Mouse (Mus musculus) liver, embryonic 14.5 days (tissue): ENCODE results near the gene Mad1l1. TPM values are rescaled to one million over a fixed set of nuclear protein-coding genes. Genes with fewer than 3 reads are reported as not detected.

ENCODE experiments used
- ATAC-seq: fragments of 200-750 bp; cut with Nextera tagmentation; 2 replicates; pipeline ENCODE4 v1.8.0; 2017; ENCODE audit warnings: moderate number of reproducible peaks, mild to moderate bottlenecking, moderate library complexity; ENCODE audit not compliant: insufficient read depth
- DNase-seq, 3 experiments: peaks; one replicate each; pipeline ENCODE4 v3.0.0-alpha.2; 2012 to 2013; ENCODE audit warnings: low read depth in 3 of 3, low spot score in 3 of 3
- H3K27ac ChIP-seq: fragments of 300-500 bp; sonication (generic); 2 replicates; pipeline ENCODE4 v1.5.1; 2014; ENCODE audit warnings: moderate library complexity, mild to moderate bottlenecking, control low read depth, inconsistent platforms
- H3K27me3 ChIP-seq: fragments of 300-500 bp; sonication (generic); 2 replicates; pipeline ENCODE4 v1.6.1; 2014; ENCODE audit warnings: mild to moderate bottlenecking, low read length, moderate library complexity; ENCODE audit not compliant: control insufficient read depth, insufficient read depth
- H3K36me3 ChIP-seq: fragments of 300-500 bp; sonication (generic); replicated peaks from 2 replicates; pipeline ENCODE4 v1.6.1; 2014; ENCODE audit warnings: low read depth; ENCODE audit not compliant: control insufficient read depth, insufficient read depth
- H3K4me1 ChIP-seq, 2 experiments: fragments of 200-500 bp in 1 of 2; fragments of 300-500 bp in 1 of 2; sonication (generic) in 1 of 2; replicated peaks; 2 replicates each; pipeline ENCODE4 v1.6.1; 2012 to 2014; ENCODE audit warnings: antibody characterized with exemption in 1 of 2, inconsistent platforms in 1 of 2, low read length in 1 of 2; ENCODE audit not compliant: control insufficient read depth in 2 of 2, insufficient read depth in 2 of 2
- H3K4me2 ChIP-seq: fragments of 300-500 bp; sonication (generic); 2 replicates; pipeline ENCODE4 v1.6.1; 2014; ENCODE audit warnings: low read depth, mild to moderate bottlenecking, control low read depth, moderate library complexity
- H3K4me3 ChIP-seq, 2 experiments: fragments of 200-500 bp in 1 of 2; fragments of 300-500 bp in 1 of 2; sonication (generic) in 1 of 2; 2 replicates each; pipeline ENCODE4 v1.5.1; 2012 to 2014; ENCODE audit warnings: low read depth in 2 of 2, low read length in 2 of 2, mild to moderate bottlenecking in 2 of 2, control low read depth in 1 of 2, inconsistent platforms in 1 of 2, moderate library complexity in 1 of 2; ENCODE audit not compliant: insufficient read depth in 1 of 2
- H3K9ac ChIP-seq: fragments of 300-500 bp; sonication (generic); replicated peaks from 2 replicates; pipeline ENCODE4 v1.6.1; 2014; ENCODE audit warnings: mild to moderate bottlenecking, control low read depth, moderate library complexity
- H3K9me3 ChIP-seq: fragments of 300-500 bp; sonication (generic); 2 replicates; pipeline ENCODE4 v1.6.1; 2016; ENCODE audit warnings: low read length, mixed read lengths; ENCODE audit not compliant: control insufficient read depth
- CTCF ChIP-seq: IDR thresholded peaks from 2 replicates; pipeline ENCODE4 v1.5.1; 2016; ENCODE audit warnings: antibody characterized with exemption, low read depth, control low read depth
- EP300 ChIP-seq: IDR thresholded peaks from 2 replicates; pipeline ENCODE4 v1.6.1; 2016; ENCODE audit warnings: antibody characterized with exemption, low read depth
- WGBS: fragments of 180-500 bp; shearing (Covaris S2); extraction: QIAGEN DNeasy Blood & Tissue Kit; methylation state at CpG from one replicate; pipeline ENCODE4 v1.1.7; 2014; ENCODE audit not compliant: insufficient replicate concordance; 5-methylcytosine and 5-hydroxymethylcytosine counted together
- polyA plus RNA-seq, 2 experiments: library from polyadenylated mRNA; depleted of rRNA in 1 of 2; stranded (reverse) in 1 of 2; unstranded in 1 of 2; fragments of >200 nt; fragmentation: Nextera tagmentation in 1 of 2; extraction: Ambion mirVana in 1 of 2; gene quantifications; 2 replicates each; pipeline versions ENCODE4 v1.2.1 to v1.2.3; 2012 to 2014

Gene Mad1l1
- polyA plus RNA-seq, 2 experiments = 15.5 to 16.9 TPM

- H3K27me3 ChIP-seq = no peaks in the 10 kb centered on the region
- no peak overlapping the region for H3K4me3 ChIP-seq
- WGBS = 67% methylated on average over 2 of the region's 2 CpGs
- no peak overlapping the region for H3K9ac ChIP-seq
- H3K36me3 ChIP-seq = no peaks in the 10 kb centered on the region
- no peaks in the 10 kb centered on the region for H3K9me3 ChIP-seq
- no peak for DNase-seq
- no peaks in the 10 kb centered on the region for H3K4me1 ChIP-seq
- ATAC-seq = no peak
- H3K4me2 ChIP-seq = no peak overlapping the region
- no peak overlapping the region for H3K27ac ChIP-seq
- TF ChIP-seq CTCF = no peak
- TF ChIP-seq EP300 = no peak
Measured at GRCm38 (mm10) chr5:140143541-140143940, 177.8 kb downstream of the Mad1l1 start.

GRCm38 (mm10) chr5:140141336-140141735, 180.0 kb downstream of the Mad1l1 start:
- TF ChIP-seq EP300 = no peak
- TF ChIP-seq CTCF = no peak
- ATAC-seq = no peak
- no peak overlapping the region for H3K27ac ChIP-seq
- H3K36me3 ChIP-seq = no peaks in the 10 kb centered on the region
- no peak overlapping the region for H3K9ac ChIP-seq
- DNase-seq = no peak
- H3K9me3 ChIP-seq = no peaks in the 10 kb centered on the region
- H3K27me3 ChIP-seq = no peaks in the 10 kb centered on the region
- no peaks in the 10 kb centered on the region for H3K4me1 ChIP-seq
- no peak overlapping the region for H3K4me2 ChIP-seq
- H3K4me3 ChIP-seq = no peak overlapping the region
- 66% methylated on average over 4 of the region's 4 CpGs for WGBS

GRCm38 (mm10) chr5:140140214-140140613, 181.1 kb downstream of the Mad1l1 start:
- no peak for DNase-seq

GRCm38 (mm10) chr5:140135734-140136625, 185.4 kb downstream of the Mad1l1 start:
- no peak for DNase-seq
- no peak for ATAC-seq
- H3K9me3 ChIP-seq = no peaks in the 10 kb centered on the region
- no peak overlapping the region for H3K4me2 ChIP-seq
- no peaks in the 10 kb centered on the region; a peak in 1 of 4 replicates for H3K4me1 ChIP-seq
- no peak for TF ChIP-seq CTCF
- TF ChIP-seq EP300 = no peak
- H3K27me3 ChIP-seq = no peaks in the 10 kb centered on the region
- WGBS = 73% methylated on average over 8 of the region's 8 CpGs
- H3K27ac ChIP-seq = no peak overlapping the region
- H3K4me3 ChIP-seq = no peak overlapping the region
- no peaks in the 10 kb centered on the region for H3K36me3 ChIP-seq
- H3K9ac ChIP-seq = no peak overlapping the region

More at GRCm38 (mm10) chr5:140140214-140140613, 181.1 kb downstream of the Mad1l1 start:
- no peak for TF ChIP-seq EP300
- peak; percentile 86 for TF ChIP-seq CTCF
- Histone ChIP-seq H3K9ac (no peak overlapping the region), H3K36me3 (no peaks in the 10 kb centered on the region), H3K4me1 (no peaks in the 10 kb centered on the region), H3K9me3 (no peaks in the 10 kb centered on the region), H3K4me2 (no peak overlapping the region), H3K4me3 (no peak overlapping the region), H3K27me3 (no peaks in the 10 kb centered on the region), H3K27ac (no peak overlapping the region)
- ATAC-seq = 0 out of 2 replicates have a peak, but pooled peaks have one; percentile 41

DNA sequence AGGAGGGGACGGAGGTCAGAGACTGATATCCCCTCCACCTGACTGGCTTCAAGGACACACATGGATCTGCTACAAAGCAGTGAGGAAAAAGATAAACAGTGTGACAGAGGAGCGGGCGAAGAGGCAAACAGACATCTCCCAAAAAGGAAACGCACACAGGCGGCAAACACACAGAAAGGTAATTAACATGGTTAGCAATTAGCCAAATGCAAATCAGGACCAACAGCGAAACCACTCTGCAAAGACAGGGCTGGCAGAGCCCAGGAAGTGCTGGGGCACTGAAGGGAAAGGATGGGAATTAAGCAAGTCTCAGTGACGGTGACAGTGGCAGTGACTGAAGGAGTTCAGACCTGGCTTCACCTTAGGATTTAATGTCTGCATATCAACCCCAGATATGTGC, 187.3 kb downstream of the Mad1l1 start:
- no peaks in the 10 kb centered on the region for H3K27me3 ChIP-seq
- no peak overlapping the region for H3K27ac ChIP-seq
- 76% methylated on average over 7 of the region's 7 CpGs for WGBS
- no peak for ATAC-seq
- H3K4me2 ChIP-seq = no peak overlapping the region
- H3K9me3 ChIP-seq = no peaks in the 10 kb centered on the region
- no peaks in the 10 kb centered on the region; a peak in 1 of 4 replicates for H3K4me1 ChIP-seq
- H3K9ac ChIP-seq = no peak overlapping the region
- TF ChIP-seq CTCF = no peak
- TF ChIP-seq EP300 = no peak
- no peak for DNase-seq
- no peak overlapping the region for H3K4me3 ChIP-seq
- no peaks in the 10 kb centered on the region for H3K36me3 ChIP-seq
